Mouse (Mus musculus): ENCODE measurements around the gene Tob2.

The Tob2 gene

GRCm38 (mm10) chr15:81860471-81861135, 2.0 kb upstream of the Tob2 start:
- DNase-seq (ENCODE audit: low spot score) = no peak

- peak; percentile 86 for DNase-seq (ENCODE audit: low spot score)
These were observed 997 bp upstream of the Tob2 start for GRCm38 (mm10) chr15:81859330-81860255.

GRCm38 (mm10) chr15:81858138-81858516, 469 bp downstream of the Tob2 start:
- peak; percentile 85 for DNase-seq (ENCODE audit: low spot score)

- no peak for DNase-seq (ENCODE audit: low spot score)
These were observed 876 bp downstream of the Tob2 start for GRCm38 (mm10) chr15:81857724-81858116.

- no peak for DNase-seq (ENCODE audit: low spot score)
These were observed 1.5 kb downstream of the Tob2 start for GRCm38 (mm10) chr15:81856938-81857723.

- DNase-seq (ENCODE audit: low spot score) = peak; percentile 85
These were observed 2.4 kb downstream of the Tob2 start for GRCm38 (mm10) chr15:81856030-81856790.

GRCm38 (mm10) chr15:81853081-81853480, 5.5 kb downstream of the Tob2 start:
- DNase-seq (ENCODE audit: low spot score) = no peak

GRCm38 (mm10) chr15:81852411-81853000, 6.1 kb downstream of the Tob2 start:
- no peak for DNase-seq (ENCODE audit: low spot score)

- no peak for DNase-seq (ENCODE audit: low spot score)
These were observed 7.2 kb downstream of the Tob2 start for GRCm38 (mm10) chr15:81851375-81851774.

- no peak for DNase-seq (ENCODE audit: low spot score)
These were observed 7.9 kb downstream of the Tob2 start for GRCm38 (mm10) chr15:81850718-81851117.

GRCm38 (mm10) chr15:81849104-81849503, 9.5 kb downstream of the Tob2 start:
- DNase-seq (ENCODE audit: low spot score) = no peak

- no peak for DNase-seq (ENCODE audit: low spot score)
These were observed 10.3 kb downstream of the Tob2 start for GRCm38 (mm10) chr15:81848301-81848700.

- DNase-seq (ENCODE audit: low spot score) = no peak
These were observed 10.7 kb downstream of the Tob2 start for GRCm38 (mm10) chr15:81847861-81848260.

- no peak for DNase-seq (ENCODE audit: low spot score)
These were observed 11.4 kb downstream of the Tob2 start for GRCm38 (mm10) chr15:81847161-81847560.

GRCm38 (mm10) chr15:81846755-81847154, 11.8 kb downstream of the Tob2 start:
- DNase-seq (ENCODE audit: low spot score) = no peak

GRCm38 (mm10) chr15:81845724-81846123, 12.9 kb downstream of the Tob2 start:
- peak; percentile 37 for DNase-seq (ENCODE audit: low spot score)

GRCm38 (mm10) chr15:81845033-81845625, 13.5 kb downstream of the Tob2 start:
- DNase-seq (ENCODE audit: low spot score) = no peak

- DNase-seq (ENCODE audit: low spot score) = no peak
These were observed 16.3 kb downstream of the Tob2 start for GRCm38 (mm10) chr15:81842275-81842674.

GRCm38 (mm10) chr15:81840306-81840705, 18.3 kb downstream of the Tob2 start:
- DNase-seq (ENCODE audit: low spot score) = no peak

- peak; percentile 67 for DNase-seq (ENCODE audit: low spot score)
These were observed 19.0 kb downstream of the Tob2 start for GRCm38 (mm10) chr15:81839634-81840033.
